15 mouse cellular contexts compared by ENCODE assay signal in genomic region chr13:73264831-73265230, GRCm38 (mm10). TPM values are rescaled to one million over a fixed set of nuclear protein-coding genes. Genes with fewer than 3 reads are reported as not detected.
A peak's percentile ranks its signal among the peaks of the same experiment; 100 is the strongest.
DNase-seq lines count a peak whose midpoint lies in the region; ATAC-seq lines count a peak whose summit lies in the region.
"Had no signal": no experiment of that assay in that cellular context is flagged by ENCODE, and none has a peak within 500 bp of the region (broad histone marks: within the 10 kb centered on the region; RNA-seq: fewer than 3 reads in every experiment).

No protein-coding gene starts in this region.

- H3K4me2 ChIP-seq in forebrain, embryonic 15.5 days (replicated peaks) = no peak overlapping the region
- H3K4me2 ChIP-seq in hindbrain, embryonic 16.5 days (ENCODE audit: low read length) = no peak overlapping the region
- no peak overlapping the region for H3K4me2 ChIP-seq in intestine, embryonic 16.5 days (ENCODE audit: low read depth, low read length)
- H3K4me2 ChIP-seq in forebrain, embryonic 14.5 days (ENCODE audit: low read length) = no peak overlapping the region

- no peak overlapping the region for H3K27ac ChIP-seq in forebrain, embryonic 10.5 days
- no peak overlapping the region for H3K27ac ChIP-seq in forebrain, embryonic 15.5 days (replicated peaks)
- H3K27ac ChIP-seq in hindbrain, embryonic 10.5 days = peak overlapping the region; percentile 46
- no peak overlapping the region for H3K27ac ChIP-seq in hindbrain, embryonic 16.5 days (ENCODE audit: low read depth, low read length)
- H3K27ac ChIP-seq in intestine, embryonic 16.5 days (ENCODE audit: low read length) = no peak overlapping the region
- H3K27ac ChIP-seq in forebrain, embryonic 14.5 days (ENCODE audit: low read depth, low read length) = no peak overlapping the region
- H3K27ac ChIP-seq: forebrain, embryonic 12.5 days; hindbrain, embryonic 15.5 days; kidney, embryonic 15.5 days; liver, embryonic 14.5 days had no signal

- peaks cover 100% of the 10 kb centered on the region for H3K27me3 ChIP-seq in forebrain, embryonic 10.5 days (ENCODE audit: poor library complexity, severe bottlenecking)
- peaks cover 97% of the 10 kb centered on the region for H3K27me3 ChIP-seq in forebrain, embryonic 15.5 days
- H3K27me3 ChIP-seq in hindbrain, embryonic 10.5 days (ENCODE audit: insufficient read depth, poor library complexity, severe bottlenecking) = peaks cover 100% of the 10 kb centered on the region
- H3K27me3 ChIP-seq in hindbrain, embryonic 16.5 days (replicated peaks; ENCODE audit: control insufficient read depth, insufficient read depth, low read length) = peaks cover 75% of the 10 kb centered on the region
- peaks cover 90% of the 10 kb centered on the region for H3K27me3 ChIP-seq in intestine, embryonic 16.5 days (replicated peaks; ENCODE audit: control insufficient read depth, insufficient read depth, low read length)
- peaks cover 97% of the 10 kb centered on the region for H3K27me3 ChIP-seq in forebrain, embryonic 14.5 days (replicated peaks; ENCODE audit: control insufficient read depth, insufficient read depth, low read length)

- WGBS in forebrain, embryonic 10.5 days = 13% methylated on average over 8 of the region's 8 CpGs
- 6% methylated on average over 8 of the region's 8 CpGs for WGBS in forebrain, embryonic 15.5 days
- WGBS in hindbrain, embryonic 10.5 days = 14% methylated on average over 8 of the region's 8 CpGs
- 13% methylated on average over 8 of the region's 8 CpGs for WGBS in hindbrain, embryonic 16.5 days
- WGBS in intestine, embryonic 16.5 days = 37% methylated on average over 8 of the region's 8 CpGs
- 14% methylated on average over 8 of the region's 8 CpGs for WGBS in forebrain, embryonic 14.5 days

- ATAC-seq in forebrain, embryonic 15.5 days (replicated peaks) = no peak
- no peak for ATAC-seq in hindbrain, embryonic 16.5 days
- no peak for ATAC-seq in intestine, embryonic 16.5 days
- no peak for ATAC-seq in forebrain, embryonic 14.5 days
- ATAC-seq: Patski had no signal

- DNase-seq in forebrain, embryonic 10.5 days (ENCODE audit: extremely low spot score, low spot score) = no peak
- DNase-seq in hindbrain, embryonic 10.5 days (ENCODE audit: low spot score) = peak; percentile 21
- DNase-seq in embryo, embryonic 9.5 days (ENCODE audit: extremely low spot score) = peak; percentile 18
- DNase-seq in layer of hippocampus, adult 9-11 months = no peak
- DNase-seq in forebrain, embryonic 14.5 days (ENCODE audit: low spot score) = no peak
- DNase-seq: cerebellum, adult 18-20 months; lung, postnatal 14 days had no signal

- no peaks in the 10 kb centered on the region for H3K9me3 ChIP-seq in forebrain, embryonic 10.5 days
- H3K9me3 ChIP-seq in forebrain, embryonic 15.5 days = no peaks in the 10 kb centered on the region
- no peaks in the 10 kb centered on the region for H3K9me3 ChIP-seq in hindbrain, embryonic 10.5 days
- no peaks in the 10 kb centered on the region for H3K9me3 ChIP-seq in hindbrain, embryonic 16.5 days (ENCODE audit: control insufficient read depth, low read length)
- H3K9me3 ChIP-seq in intestine, embryonic 16.5 days (ENCODE audit: control insufficient read depth, low read length) = no peaks in the 10 kb centered on the region
- no peaks in the 10 kb centered on the region for H3K9me3 ChIP-seq in forebrain, embryonic 14.5 days (replicated peaks; ENCODE audit: control insufficient read depth, low read length)
- H3K9me3 ChIP-seq: forebrain, embryonic 12.5 days; hindbrain, embryonic 15.5 days; kidney, embryonic 15.5 days had no signal

- no peaks in the 10 kb centered on the region for H3K36me3 ChIP-seq in forebrain, embryonic 10.5 days (replicated peaks)
- H3K36me3 ChIP-seq in forebrain, embryonic 15.5 days = no peaks in the 10 kb centered on the region
- no peaks in the 10 kb centered on the region for H3K36me3 ChIP-seq in hindbrain, embryonic 10.5 days
- no peaks in the 10 kb centered on the region for H3K36me3 ChIP-seq in hindbrain, embryonic 16.5 days (ENCODE audit: control insufficient read depth, insufficient read depth, low read length)
- no peaks in the 10 kb centered on the region for H3K36me3 ChIP-seq in intestine, embryonic 16.5 days (ENCODE audit: control insufficient read depth, insufficient read depth, low read length)
- no peaks in the 10 kb centered on the region for H3K36me3 ChIP-seq in forebrain, embryonic 14.5 days (ENCODE audit: control insufficient read depth, insufficient read depth, low read length)
- H3K36me3 ChIP-seq: forebrain, embryonic 12.5 days; hindbrain, embryonic 15.5 days; kidney, embryonic 15.5 days had no signal

- no peak overlapping the region for H3K9ac ChIP-seq in forebrain, embryonic 15.5 days (replicated peaks)
- no peak overlapping the region for H3K9ac ChIP-seq in hindbrain, embryonic 16.5 days (ENCODE audit: low read depth, low read length)
- H3K9ac ChIP-seq in intestine, embryonic 16.5 days (ENCODE audit: low read depth, low read length) = peak overlapping the region; percentile 46; the same call in 1 of the 2 replicates
- H3K9ac ChIP-seq in forebrain, embryonic 14.5 days (ENCODE audit: low read length) = no peak overlapping the region
- H3K9ac ChIP-seq: forebrain, embryonic 12.5 days; hindbrain, embryonic 15.5 days; kidney, embryonic 15.5 days; liver, embryonic 14.5 days had no signal

- 0 out of 2 replicates have a peak overlapping the region, but pooled peaks have one; percentile 42 for H3K4me3 ChIP-seq in forebrain, embryonic 10.5 days
- H3K4me3 ChIP-seq in forebrain, embryonic 15.5 days = no peak overlapping the region
- H3K4me3 ChIP-seq in hindbrain, embryonic 10.5 days = no peak overlapping the region
- no peak overlapping the region for H3K4me3 ChIP-seq in hindbrain, embryonic 16.5 days (ENCODE audit: low read length)
- no peak overlapping the region for H3K4me3 ChIP-seq in intestine, embryonic 16.5 days (ENCODE audit: low read length)
- no peak overlapping the region for H3K4me3 ChIP-seq in forebrain, embryonic 14.5 days (ENCODE audit: low read depth, low read length)

- peaks cover 58% of the 10 kb centered on the region for H3K4me1 ChIP-seq in forebrain, embryonic 10.5 days
- peaks cover 40% of the 10 kb centered on the region for H3K4me1 ChIP-seq in forebrain, embryonic 15.5 days
- peaks cover 74% of the 10 kb centered on the region for H3K4me1 ChIP-seq in hindbrain, embryonic 10.5 days (replicated peaks)
- H3K4me1 ChIP-seq in hindbrain, embryonic 16.5 days (ENCODE audit: control insufficient read depth, insufficient read depth, low read depth, low read length) = peaks cover 29% of the 10 kb centered on the region
- H3K4me1 ChIP-seq in intestine, embryonic 16.5 days (ENCODE audit: control insufficient read depth, insufficient read depth, low read length) = peaks cover 13% of the 10 kb centered on the region; the same call in 1 of the 2 replicates
- peaks cover 10% of the 10 kb centered on the region; the same call in 1 of the 2 replicates for H3K4me1 ChIP-seq in forebrain, embryonic 14.5 days (ENCODE audit: control insufficient read depth, insufficient read depth, low read length)

RNA-seq across cellular contexts. Expression of gene Irx4, which starts 4.6 kb away (rescaled TPM):
- polyA plus RNA-seq in forebrain, embryonic 10.5 days (2016; fragmentation: Nextera tagmentation; extraction: Ambion mirVana) = 0.93 and 1.1 TPM in 2 replicates
- 0.09 TPM in 1 of 2 replicates, not detected in the other for polyA plus RNA-seq in forebrain, embryonic 15.5 days (2015; fragmentation: Nextera tagmentation; extraction: Ambion mirVana)
- 5.4 and 8.0 TPM in 2 replicates for polyA plus RNA-seq in hindbrain, embryonic 10.5 days (2016; fragmentation: Nextera tagmentation; extraction: Ambion mirVana)
- polyA plus RNA-seq in hindbrain, embryonic 16.5 days (2015; fragmentation: Nextera tagmentation; extraction: Ambion mirVana) = 3.0 and 5.0 TPM in 2 replicates
- polyA plus RNA-seq in intestine, embryonic 16.5 days (2015; fragmentation: Nextera tagmentation; extraction: Ambion mirVana) = 0.42 and 0.44 TPM in 2 replicates
- polyA plus RNA-seq in forebrain, embryonic 14.5 days (2014; fragmentation: Nextera tagmentation; extraction: Ambion mirVana) = 0.06 TPM in 1 of 2 replicates, not detected in the other
- polyA plus RNA-seq: liver, embryonic 14.5 days; Patski had no signal

Comparison
In these comparisons a context has a peak if more than half of its experiments do, and no peak if none do; other contexts are left out.
1. DNase-seq: peak in hindbrain, embryonic 10.5 days (single experiment) and embryo, embryonic 9.5 days (single experiment); none in forebrain, embryonic 10.5 days (single experiment), layer of hippocampus, adult 9-11 months (single experiment) and forebrain, embryonic 14.5 days (single experiment).